Mouse (Mus musculus): ENCODE measurements around the gene Golga4. TPM values are rescaled to one million over a fixed set of nuclear protein-coding genes. Genes with fewer than 3 reads are reported as not detected.

Golga4 gene
- polyA plus RNA-seq (2012; rRNA removed), result 64.3 and 65.3 TPM in 2 replicates

GRCm38 (mm10) chr9:118506020-118506403, at the start of gene Golga4:
Gene Golga4 (plus strand): TSS chr9:118506267.

DNA sequence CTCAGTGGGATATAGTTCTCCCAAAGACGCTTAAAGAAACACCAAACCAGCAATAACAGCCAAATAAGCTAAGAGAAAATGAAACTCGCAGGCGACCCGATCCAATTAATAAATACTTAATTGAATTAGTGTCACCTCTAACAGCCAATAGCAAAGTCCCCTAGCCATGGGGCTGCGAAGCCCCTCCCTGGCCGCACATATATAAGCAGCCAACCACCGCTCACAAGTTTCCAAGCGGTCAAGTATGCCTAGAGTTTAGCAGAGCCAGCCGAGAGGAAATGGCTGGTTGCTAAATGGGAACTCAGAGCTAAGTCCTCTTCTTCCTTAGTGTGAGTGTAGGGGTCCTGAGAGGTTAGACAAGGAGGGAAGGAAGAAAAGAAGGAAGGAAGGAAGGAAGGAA, 28.1 kb upstream of the Golga4 start, which contains the start of gene Eomes:
Gene Eomes, plus strand, starts transcription at position 252 of the 400 bp plus-strand sequence.

GRCm38 (mm10) chr9:118606148-118606816, 100.2 kb downstream of the Golga4 start, which contains the start of gene Itga9:
Gene Itga9 (plus strand): TSS chr9:118606690.

Other genes with a start within 250 kb of the Golga4 start
- gene Eomes, start 28.1 kb upstream of the Golga4 start, polyA plus RNA-seq (2012; rRNA removed), result 22.7 and 50.3 TPM in 2 replicates
- 2.9 and 7.4 TPM in 2 replicates for gene Itga9, start 100.4 kb downstream of the Golga4 start, polyA plus RNA-seq (2012; rRNA removed)

Data from central nervous system, embryonic 14 days (tissue).